Mouse (Mus musculus) forebrain, embryonic 13.5 days (tissue): Measurements from ENCODE around the gene Akna. TPM values are rescaled to one million over a fixed set of nuclear protein-coding genes. Genes with fewer than 3 reads are reported as not detected.
A peak's percentile ranks its signal among the peaks of the same experiment; 100 is the strongest.

Source experiments
- ATAC-seq: fragments of 200-750 bp; cut with Nextera tagmentation; 2 replicates; pipeline ENCODE4 v1.8.0; 2017
- H3K27ac ChIP-seq: fragments of 300-500 bp; sonication (generic); 2 replicates; pipeline ENCODE4 v1.5.1; 2015; ENCODE audit warnings: inconsistent platforms, mild to moderate bottlenecking, moderate library complexity
- H3K27me3 ChIP-seq: fragments of 300-500 bp; sonication (generic); 2 replicates; pipeline ENCODE4 v1.6.1; 2015; ENCODE audit warnings: mild to moderate bottlenecking, inconsistent platforms
- H3K36me3 ChIP-seq: fragments of 300-500 bp; sonication (generic); 2 replicates; pipeline ENCODE4 v1.6.1; 2015; ENCODE audit warnings: mild to moderate bottlenecking, inconsistent platforms; ENCODE audit not compliant: poor library complexity, severe bottlenecking
- H3K4me1 ChIP-seq: fragments of 300-500 bp; sonication (generic); 2 replicates; pipeline ENCODE4 v1.6.1; 2015; ENCODE audit warnings: inconsistent platforms
- H3K4me2 ChIP-seq: fragments of 300-500 bp; sonication (generic); 2 replicates; pipeline ENCODE4 v1.6.1; 2015; ENCODE audit warnings: inconsistent platforms, mild to moderate bottlenecking, moderate library complexity
- H3K4me3 ChIP-seq: fragments of 300-500 bp; sonication (generic); 2 replicates; pipeline ENCODE4 v1.5.1; 2015; ENCODE audit warnings: mild to moderate bottlenecking, inconsistent platforms
- H3K9ac ChIP-seq: fragments of 300-500 bp; sonication (generic); 2 replicates; pipeline ENCODE4 v1.6.1; 2015; ENCODE audit warnings: mild to moderate bottlenecking, inconsistent platforms
- H3K9me3 ChIP-seq: fragments of 300-500 bp; sonication (generic); replicated peaks from 2 replicates; pipeline ENCODE4 v1.6.1; 2016; ENCODE audit warnings: inconsistent platforms
- WGBS: fragments of 180-500 bp; shearing (Covaris S2); methylation state at CpG from one replicate; pipeline ENCODE4 v1.1.7; 2015; 5-methylcytosine and 5-hydroxymethylcytosine counted together
- polyA plus RNA-seq: library from polyadenylated mRNA; unstranded; fragments of >200 nt; fragmentation: Nextera tagmentation; extraction: Ambion mirVana; gene quantifications from 2 replicates; pipeline ENCODE4 v1.2.1, GENCODE M21; 2015

The Akna gene
- 21.7 and 23.1 TPM in 2 replicates for polyA plus RNA-seq

- 9% methylated on average over 17 of the region's 17 CpGs for WGBS
- Histone ChIP-seq H3K4me3 (peak within 1 kb of the TSS; percentile 29), H3K9me3 (no peaks in the 10 kb centered on the region), H3K36me3 (peaks cover 6% of the 10 kb centered on the region; the same call in 1 of the 2 replicates), H3K4me2 (peak within 1 kb of the TSS; percentile 55), H3K27me3 (no peaks in the 10 kb centered on the region), H3K27ac (peak within 1 kb of the TSS; percentile 93), H3K9ac (peak within 1 kb of the TSS; percentile 59), H3K4me1 (peaks cover 98% of the 10 kb centered on the region)
- ATAC-seq, result peak; percentile 81
Measured at GRCm38 (mm10) chr4:63403040-63403959, at the start of gene Akna. Gene Akna (minus strand): TSS chr4:63403354.

GRCm38 (mm10) chr4:63452555-63452954, 49.4 kb upstream of the Akna start:
- Histone ChIP-seq H3K4me3 (no peak overlapping the region), H3K9ac (no peak overlapping the region), H3K27me3 (peaks cover 6% of the 10 kb centered on the region), H3K4me2 (no peak overlapping the region), H3K36me3 (0 out of 2 replicates have a peak, but pooled peaks cover 6% of the 10 kb centered on the region), H3K9me3 (no peaks in the 10 kb centered on the region), H3K27ac (no peak overlapping the region), H3K4me1 (peaks cover 4% of the 10 kb centered on the region; the same call in 1 of the 2 replicates)
- peak; percentile 43; the same call in 1 of the 2 replicates for ATAC-seq
- WGBS, result 47% methylated on average over 3 of the region's 3 CpGs

GRCm38 (mm10) chr4:63450551-63450950, 47.4 kb upstream of the Akna start:
- peaks cover 11% of the 10 kb centered on the region; the same call in 1 of the 2 replicates for H3K36me3 ChIP-seq
- ATAC-seq, result no peak
- H3K4me1 ChIP-seq, result 0 out of 2 replicates have a peak, but pooled peaks cover 3% of the 10 kb centered on the region
- peaks cover 5% of the 10 kb centered on the region; the same call in 1 of the 2 replicates for H3K9me3 ChIP-seq
- no peak overlapping the region for H3K4me2 ChIP-seq
- no peaks in the 10 kb centered on the region; the same call in 1 of the 2 replicates for H3K27me3 ChIP-seq
- WGBS, result 76% methylated on average over 5 of the region's 5 CpGs
- H3K27ac ChIP-seq, result no peak overlapping the region
- H3K4me3 ChIP-seq, result no peak overlapping the region
- no peak overlapping the region for H3K9ac ChIP-seq

GRCm38 (mm10) chr4:63444362-63445066, 41.4 kb upstream of the Akna start:
- WGBS, result 76% methylated on average over 10 of the region's 10 CpGs
- no peaks in the 10 kb centered on the region for H3K27me3 ChIP-seq
- no peak overlapping the region for H3K27ac ChIP-seq
- 0 out of 2 replicates have a peak, but pooled peaks have one; percentile 51 for ATAC-seq
- H3K4me2 ChIP-seq, result no peak overlapping the region
- H3K4me1 ChIP-seq, result 0 out of 2 replicates have a peak, but pooled peaks cover 5% of the 10 kb centered on the region
- peaks cover 5% of the 10 kb centered on the region; the same call in 1 of the 2 replicates for H3K9me3 ChIP-seq
- H3K36me3 ChIP-seq, result peaks cover 11% of the 10 kb centered on the region; the same call in 1 of the 2 replicates
- no peak overlapping the region for H3K9ac ChIP-seq
- H3K4me3 ChIP-seq, result no peak overlapping the region

- ATAC-seq, result no peak
Measured at GRCm38 (mm10) chr4:63443101-63443500, 39.9 kb upstream of the Akna start.

GRCm38 (mm10) chr4:63441616-63442015, 38.5 kb upstream of the Akna start:
- H3K4me3 ChIP-seq, result no peak overlapping the region
- H3K9ac ChIP-seq, result no peak overlapping the region
- H3K27me3 ChIP-seq, result no peaks in the 10 kb centered on the region
- WGBS, result 85% methylated on average over 7 of the region's 7 CpGs
- no peak overlapping the region for H3K4me2 ChIP-seq
- peaks cover 5% of the 10 kb centered on the region; the same call in 1 of the 2 replicates for H3K9me3 ChIP-seq
- peaks cover 5% of the 10 kb centered on the region; the same call in 1 of the 2 replicates for H3K36me3 ChIP-seq
- no peak overlapping the region for H3K27ac ChIP-seq
- no peak for ATAC-seq
- H3K4me1 ChIP-seq, result 0 out of 2 replicates have a peak, but pooled peaks cover 9% of the 10 kb centered on the region

More at GRCm38 (mm10) chr4:63443101-63443500, 39.9 kb upstream of the Akna start:
- H3K9ac ChIP-seq, result no peak overlapping the region
- no peak overlapping the region for H3K27ac ChIP-seq
- H3K27me3 ChIP-seq, result no peaks in the 10 kb centered on the region
- H3K4me1 ChIP-seq, result 0 out of 2 replicates have a peak, but pooled peaks cover 5% of the 10 kb centered on the region
- peaks cover 5% of the 10 kb centered on the region; the same call in 1 of the 2 replicates for H3K36me3 ChIP-seq
- no peak overlapping the region for H3K4me3 ChIP-seq
- peaks cover 5% of the 10 kb centered on the region; the same call in 1 of the 2 replicates for H3K9me3 ChIP-seq
- H3K4me2 ChIP-seq, result no peak overlapping the region
- WGBS, result 99% methylated on average over 2 of the region's 2 CpGs

DNA sequence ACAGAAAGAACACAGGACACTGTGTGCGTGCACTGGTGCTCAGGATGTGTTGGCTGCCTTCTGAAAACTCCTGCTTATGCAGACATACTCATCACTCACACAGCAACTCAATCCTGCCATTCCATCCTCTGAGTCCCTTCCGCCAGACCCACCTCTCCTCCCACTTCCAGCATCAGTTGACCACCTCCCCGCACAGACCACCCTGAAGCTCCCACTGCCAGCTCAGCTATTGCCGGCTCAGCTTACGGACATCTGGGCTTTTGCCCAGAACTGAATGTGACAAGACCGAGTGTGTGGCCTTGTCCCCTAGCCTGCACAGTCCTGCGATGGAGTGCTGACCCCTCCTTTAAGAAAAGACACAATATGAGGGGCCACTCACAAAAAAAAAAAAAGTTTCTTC, 37.1 kb upstream of the Akna start:
- no peak overlapping the region for H3K4me2 ChIP-seq
- no peak for ATAC-seq
- WGBS, result 76% methylated on average over 7 of the region's 7 CpGs

GRCm38 (mm10) chr4:63437968-63438367, 34.8 kb upstream of the Akna start:
- H3K27me3 ChIP-seq, result no peaks in the 10 kb centered on the region
- no peaks in the 10 kb centered on the region for H3K36me3 ChIP-seq
- WGBS, result 82% methylated on average over 5 of the region's 5 CpGs
- 0 out of 2 replicates have a peak, but pooled peaks cover 4% of the 10 kb centered on the region for H3K4me1 ChIP-seq
- no peak for ATAC-seq
- no peak overlapping the region for H3K27ac ChIP-seq
- H3K9me3 ChIP-seq, result no peaks in the 10 kb centered on the region
- H3K4me2 ChIP-seq, result no peak overlapping the region
- H3K9ac ChIP-seq, result no peak overlapping the region
- H3K4me3 ChIP-seq, result no peak overlapping the region

More for the DNA sequence above, 37.1 kb upstream of the Akna start:
- Histone ChIP-seq H3K9ac (no peak overlapping the region), H3K4me3 (no peak overlapping the region), H3K36me3 (no peaks in the 10 kb centered on the region), H3K4me1 (0 out of 2 replicates have a peak, but pooled peaks cover 9% of the 10 kb centered on the region), H3K27ac (no peak overlapping the region), H3K27me3 (no peaks in the 10 kb centered on the region), H3K9me3 (no peaks in the 10 kb centered on the region)

GRCm38 (mm10) chr4:63437119-63437815, 34.1 kb upstream of the Akna start:
- H3K9me3 ChIP-seq, result no peaks in the 10 kb centered on the region

GRCm38 (mm10) chr4:63435402-63435801, 32.2 kb upstream of the Akna start:
- Histone ChIP-seq H3K27me3 (no peaks in the 10 kb centered on the region), H3K4me1 (0 out of 2 replicates have a peak, but pooled peaks cover 4% of the 10 kb centered on the region), H3K9me3 (no peaks in the 10 kb centered on the region), H3K4me2 (no peak overlapping the region), H3K4me3 (no peak overlapping the region), H3K27ac (no peak overlapping the region), H3K9ac (no peak overlapping the region), H3K36me3 (peaks cover 17% of the 10 kb centered on the region)
- WGBS, result 89% methylated on average over 9 of the region's 9 CpGs
- no peak for ATAC-seq

More at GRCm38 (mm10) chr4:63437119-63437815, 34.1 kb upstream of the Akna start:
- Histone ChIP-seq H3K4me1 (0 out of 2 replicates have a peak, but pooled peaks cover 4% of the 10 kb centered on the region), H3K36me3 (peaks cover 7% of the 10 kb centered on the region; the same call in 1 of the 2 replicates), H3K4me3 (no peak overlapping the region), H3K4me2 (no peak overlapping the region), H3K27me3 (no peaks in the 10 kb centered on the region), H3K27ac (no peak overlapping the region), H3K9ac (no peak overlapping the region)
- ATAC-seq, result no peak
- WGBS, result 78% methylated on average over 16 of the region's 16 CpGs

DNA sequence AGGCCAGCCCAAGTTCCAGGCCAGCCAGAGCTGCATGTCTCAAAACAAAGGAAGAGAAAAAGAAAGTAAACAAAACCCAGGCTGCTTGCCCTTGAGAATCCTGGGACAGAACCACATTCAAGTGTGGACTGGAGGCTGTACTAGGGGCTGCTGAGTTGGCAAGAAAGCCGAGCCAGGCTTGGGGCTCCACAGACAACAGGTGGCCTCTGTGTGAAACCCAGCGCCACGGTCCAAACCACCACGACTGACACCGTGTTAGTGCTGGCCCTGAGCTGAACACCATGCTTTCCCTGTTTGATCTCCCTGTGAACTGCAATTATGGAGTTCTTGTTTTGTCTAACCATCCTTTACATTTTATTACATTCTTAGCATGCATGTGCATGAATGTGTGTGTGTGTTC, 27.9 kb upstream of the Akna start:
- Histone ChIP-seq H3K4me3 (no peak overlapping the region), H3K27me3 (no peaks in the 10 kb centered on the region), H3K27ac (no peak overlapping the region), H3K9me3 (no peaks in the 10 kb centered on the region), H3K4me1 (no peaks in the 10 kb centered on the region), H3K36me3 (peaks cover 17% of the 10 kb centered on the region), H3K4me2 (no peak overlapping the region), H3K9ac (no peak overlapping the region)
- 89% methylated on average over 5 of the region's 5 CpGs for WGBS
- ATAC-seq, result no peak
